Mouse (Mus musculus) cerebellum, postnatal 14 days (tissue): ENCODE measurements around the gene Brca2.

Experiments
- DNase-seq, 2 experiments: peaks; one replicate each; pipeline ENCODE4 v3.0.0; 2021; ENCODE audit warnings: mixed read lengths in 2 of 2

The Brca2 gene

GRCm38 (mm10) chr5:150566226-150566625 is 43.8 kb downstream of the Brca2 start:
- no peak for DNase-seq

- DNase-seq, result no peak
These were observed 44.5 kb downstream of the Brca2 start for GRCm38 (mm10) chr5:150566971-150567370.

- peak in 1 of 2 experiments; percentile 17 for DNase-seq
These were observed 48.2 kb downstream of the Brca2 start for GRCm38 (mm10) chr5:150570496-150571219.

- no peak for DNase-seq
These were observed 52.0 kb downstream of the Brca2 start for GRCm38 (mm10) chr5:150574403-150574802.

- DNase-seq, result no peak
These were observed 52.5 kb downstream of the Brca2 start for GRCm38 (mm10) chr5:150574885-150575284.

- no peak for DNase-seq
These were observed 54.4 kb downstream of the Brca2 start for GRCm38 (mm10) chr5:150576832-150577231.

- DNase-seq, result no peak
These were observed 56.3 kb downstream of the Brca2 start for GRCm38 (mm10) chr5:150578613-150579171.

- peak; percentile 63 to 64 for DNase-seq
These were observed 58.8 kb downstream of the Brca2 start for GRCm38 (mm10) chr5:150581180-150581579.

GRCm38 (mm10) chr5:150583181-150583580 is 60.8 kb downstream of the Brca2 start:
- no peak for DNase-seq

- peak in 1 of 2 experiments; percentile 42 for DNase-seq
These were observed 61.3 kb downstream of the Brca2 start for GRCm38 (mm10) chr5:150583622-150584336.

- DNase-seq, result no peak
These were observed 61.9 kb downstream of the Brca2 start for GRCm38 (mm10) chr5:150584337-150584729.

- DNase-seq, result no peak
These were observed 67.5 kb downstream of the Brca2 start for GRCm38 (mm10) chr5:150589945-150590344.

- DNase-seq, result peak in 1 of 2 experiments; percentile 21
These were observed 69.9 kb downstream of the Brca2 start for GRCm38 (mm10) chr5:150592186-150592903.

GRCm38 (mm10) chr5:150592904-150593755 is 70.7 kb downstream of the Brca2 start:
- peak; percentile 59 to 68 for DNase-seq

GRCm38 (mm10) chr5:150593756-150594648 is 71.6 kb downstream of the Brca2 start:
- DNase-seq, result peak; percentile 77 to 78

GRCm38 (mm10) chr5:150594649-150595339 is 72.4 kb downstream of the Brca2 start:
- peak in 1 of 2 experiments; percentile 67 for DNase-seq

- DNase-seq, result no peak
These were observed 73.1 kb downstream of the Brca2 start for GRCm38 (mm10) chr5:150595366-150596016.

GRCm38 (mm10) chr5:150597088-150597487 is 74.7 kb downstream of the Brca2 start, which contains the start of gene N4bp2l1:
TSS of gene N4bp2l1 (minus strand) at chr5:150597188.
- no peak for DNase-seq

GRCm38 (mm10) chr5:150598202-150599119 is 76.0 kb downstream of the Brca2 start:
- DNase-seq, result no peak
